Mouse (Mus musculus) right cerebral cortex, adult 18-20 months (tissue): ENCODE measurements around the gene Gpn3.
"Not testable (repeated sequence)": the region's sequence is repeated elsewhere in the genome, so short reads cannot be mapped to it uniquely, and the experiment has no call there.

Source experiments
- DNase-seq: peaks from one replicate; pipeline ENCODE4 v3.0.0; 2022; ENCODE audit warnings: mixed read lengths

The Gpn3 gene

GRCm38 (mm10) chr5:122391178-122391785, 19.6 kb downstream of the Gpn3 start:
- no peak for DNase-seq

- DNase-seq, result peak; percentile 92
Measured at GRCm38 (mm10) chr5:122391786-122392180, 20.1 kb downstream of the Gpn3 start, which contains the start of gene Arpc3. Gene Arpc3 (plus strand): TSS chr5:122391878.

GRCm38 (mm10) chr5:122392227-122393004, 20.7 kb downstream of the Gpn3 start:
- DNase-seq, result peak; percentile 27

DNA sequence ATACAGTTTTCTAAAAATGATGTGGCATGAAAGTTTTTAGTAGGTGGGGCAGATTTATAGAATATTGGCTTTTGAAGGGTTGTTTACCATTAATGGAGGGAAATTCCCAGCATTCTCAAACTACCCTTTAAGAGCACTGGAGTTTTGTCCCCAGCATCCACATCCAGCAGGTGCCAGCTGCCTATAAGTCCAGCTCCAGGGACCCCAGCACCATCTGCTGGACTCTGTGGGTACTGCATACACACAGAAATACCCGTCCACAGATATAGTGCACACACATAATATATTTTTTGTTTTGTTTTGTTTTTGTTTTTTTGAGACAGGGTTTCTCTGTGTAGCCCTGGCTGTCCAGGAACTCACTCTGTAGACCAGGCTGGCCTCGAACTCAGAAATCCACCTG, 22.2 kb downstream of the Gpn3 start:
- DNase-seq, result peak; percentile 63

DNA sequence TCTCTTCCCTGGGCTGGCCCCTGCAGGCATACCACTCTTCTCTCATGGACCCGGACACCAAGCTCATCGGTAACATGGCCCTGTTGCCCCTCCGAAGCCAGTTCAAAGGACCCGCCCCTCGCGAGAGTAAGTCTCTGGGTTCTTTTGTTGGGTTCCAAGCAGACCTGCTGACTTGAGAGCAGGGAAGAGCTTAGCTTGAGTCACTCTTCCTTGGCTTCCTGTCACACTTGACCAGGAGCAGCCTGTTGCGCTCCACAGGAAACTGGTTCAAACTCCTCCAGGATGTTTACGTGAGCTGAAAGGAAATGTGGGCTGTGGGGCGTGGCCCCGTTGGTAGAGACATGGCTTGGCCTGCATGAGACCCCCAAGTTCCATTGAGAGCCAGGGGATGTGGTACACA, 25.1 kb downstream of the Gpn3 start:
- no peak for DNase-seq

DNA sequence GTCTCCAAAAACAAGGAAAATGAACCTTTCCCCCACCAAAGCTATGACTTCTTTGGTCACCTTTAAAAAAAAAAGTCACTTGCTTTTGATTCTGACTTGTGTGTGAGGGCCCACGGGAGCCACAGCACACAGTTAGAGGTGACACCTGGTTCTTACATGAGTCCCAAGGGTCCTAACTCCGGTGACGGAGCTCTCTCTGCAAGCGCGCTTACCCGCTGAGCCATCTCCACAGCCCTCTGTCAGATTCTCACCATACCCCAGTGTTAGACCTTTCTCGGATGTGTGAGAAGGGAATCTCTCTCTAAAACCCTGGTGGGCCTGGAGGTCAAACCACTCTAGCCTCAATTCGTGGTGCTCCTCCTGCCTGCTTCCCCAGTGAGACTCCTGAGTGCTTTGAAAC, 25.8 kb downstream of the Gpn3 start:
- no peak for DNase-seq

- no peak for DNase-seq
Measured at GRCm38 (mm10) chr5:122399871-122400270, 28.2 kb downstream of the Gpn3 start.

- DNase-seq, result peak; percentile 64
Measured at GRCm38 (mm10) chr5:122400628-122401302, 29.1 kb downstream of the Gpn3 start.

- peak; percentile 74 for DNase-seq
Measured at GRCm38 (mm10) chr5:122401303-122401640, 29.6 kb downstream of the Gpn3 start.

GRCm38 (mm10) chr5:122402160-122402559, 30.5 kb downstream of the Gpn3 start:
- no peak for DNase-seq

DNA sequence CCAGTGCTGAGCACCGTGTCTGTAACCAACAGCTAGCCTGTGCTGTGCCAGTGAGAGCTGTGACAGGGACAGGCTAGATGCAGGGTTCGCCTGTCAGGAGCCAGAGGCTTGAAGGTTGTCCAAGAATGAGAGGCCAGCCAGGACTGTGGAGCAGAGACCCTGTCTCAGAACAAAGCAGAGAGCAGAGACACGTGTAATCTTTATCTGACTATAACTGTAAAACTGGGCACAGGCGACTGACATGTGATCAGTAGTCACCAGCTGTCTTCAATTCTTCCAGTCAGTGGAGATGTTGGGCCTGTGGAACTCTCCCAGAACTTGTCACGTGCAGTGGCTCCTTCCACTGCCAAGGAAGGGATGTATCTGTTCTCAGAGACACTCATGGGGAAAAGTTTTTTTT, 31.1 kb downstream of the Gpn3 start:
- peak; percentile 69 for DNase-seq

DNA sequence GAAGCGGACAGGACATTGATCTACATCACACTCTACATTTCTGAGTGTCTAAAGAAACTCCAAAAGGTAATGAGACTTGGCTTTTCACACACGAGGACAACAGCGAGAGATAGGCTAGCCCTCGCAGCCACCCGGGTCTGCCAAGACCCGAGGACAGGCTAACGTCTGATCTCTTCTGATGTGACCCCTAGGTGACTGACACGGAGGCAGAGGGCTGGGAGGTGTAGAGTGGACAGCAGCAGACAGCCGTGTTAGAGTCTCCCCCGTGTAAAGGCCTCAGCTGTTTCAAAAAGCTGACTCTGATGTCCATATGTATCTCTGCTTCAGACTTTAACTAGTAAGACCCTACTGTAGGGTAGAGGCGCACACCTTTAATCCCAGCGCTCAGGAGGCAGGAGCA, 31.7 kb downstream of the Gpn3 start:
- DNase-seq, result no peak

DNA sequence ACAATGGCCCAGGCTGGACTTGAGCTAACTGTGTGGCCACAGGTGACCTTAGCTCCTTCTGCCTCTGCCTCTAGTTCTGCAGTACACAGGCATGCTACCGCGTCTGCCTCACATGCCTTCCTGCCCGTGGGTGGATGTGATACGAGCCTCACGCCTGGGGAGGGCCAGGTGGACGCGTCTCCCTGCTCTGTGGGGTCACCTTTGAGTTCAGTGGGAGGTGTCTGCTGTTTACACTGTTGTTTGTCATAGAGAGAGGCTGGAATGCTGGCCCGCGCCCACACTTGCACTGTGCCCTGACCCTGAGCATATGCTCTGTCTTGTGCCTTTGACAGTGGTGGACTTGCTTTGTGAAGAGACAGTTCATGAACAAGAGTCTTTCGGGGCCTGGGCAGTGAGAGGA, 33.9 kb downstream of the Gpn3 start:
- no peak for DNase-seq

DNA sequence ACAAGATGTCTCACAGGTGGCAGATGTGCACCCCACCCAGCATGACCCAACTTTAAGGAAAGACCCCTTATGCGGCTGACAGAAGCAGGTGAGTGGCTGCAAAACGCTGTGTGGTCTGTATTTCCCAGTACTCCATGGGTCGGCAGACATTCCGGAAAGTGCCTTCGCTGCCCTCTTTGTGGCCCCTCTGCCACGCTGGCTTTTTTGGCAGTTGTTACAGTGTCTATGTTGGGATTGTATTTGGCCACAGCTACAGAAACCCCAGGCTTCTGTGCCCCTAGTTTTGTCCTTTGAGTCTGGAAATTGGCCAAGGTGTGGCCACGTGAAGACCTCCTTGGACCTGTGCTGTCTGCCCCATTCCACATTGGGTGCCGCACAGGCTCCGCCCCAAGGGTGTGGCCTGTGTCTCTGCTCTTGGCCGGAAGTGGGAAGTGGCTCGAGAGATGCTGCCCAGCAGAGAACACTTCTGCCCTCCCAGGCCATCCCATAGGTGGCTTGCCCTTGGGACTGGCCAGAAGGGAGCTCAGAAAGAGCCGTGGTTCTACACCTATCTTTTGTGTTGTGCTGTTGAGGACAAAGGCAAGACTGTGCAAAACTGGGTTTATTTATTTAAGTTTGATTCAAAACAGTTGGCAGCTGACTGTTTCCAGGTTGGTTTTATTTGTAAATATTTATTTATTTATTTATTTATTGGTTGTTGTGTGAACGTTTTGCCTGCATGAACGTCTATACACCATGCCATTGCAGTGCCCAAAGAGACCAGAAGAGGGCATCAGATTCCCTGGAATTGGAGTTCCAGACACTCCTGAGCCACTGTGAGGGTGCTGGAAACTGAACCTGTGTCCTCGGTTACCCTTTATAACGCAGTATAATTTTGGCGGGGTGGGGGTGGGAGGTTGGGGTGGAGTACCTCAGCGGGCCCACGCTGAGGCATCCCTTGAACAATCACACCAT, 38.3 kb downstream of the Gpn3 start:
- DNase-seq, result no peak

- DNase-seq, result no peak
Measured at GRCm38 (mm10) chr5:122411892-122412291, 40.2 kb downstream of the Gpn3 start.

DNA sequence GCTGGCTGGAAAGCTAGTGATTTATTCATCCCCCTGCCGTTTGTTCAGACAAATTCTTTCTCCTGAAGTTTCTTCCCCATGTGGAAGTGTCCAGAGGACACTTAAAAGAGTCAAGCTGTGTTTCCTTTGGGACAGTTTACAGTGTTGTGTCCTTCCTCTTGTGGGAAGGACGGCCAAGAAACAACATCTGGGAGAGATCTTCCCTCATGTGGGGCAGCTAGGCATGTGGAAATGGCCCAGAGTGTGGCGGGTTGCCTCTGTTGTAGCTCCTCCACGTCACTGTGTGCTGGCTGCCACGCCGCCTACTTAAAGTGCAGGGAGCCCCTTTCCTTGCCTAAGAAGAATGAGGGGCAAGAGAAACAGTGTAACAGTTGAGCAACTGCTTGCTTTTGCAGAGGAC, 41.1 kb downstream of the Gpn3 start:
- no peak for DNase-seq

DNA sequence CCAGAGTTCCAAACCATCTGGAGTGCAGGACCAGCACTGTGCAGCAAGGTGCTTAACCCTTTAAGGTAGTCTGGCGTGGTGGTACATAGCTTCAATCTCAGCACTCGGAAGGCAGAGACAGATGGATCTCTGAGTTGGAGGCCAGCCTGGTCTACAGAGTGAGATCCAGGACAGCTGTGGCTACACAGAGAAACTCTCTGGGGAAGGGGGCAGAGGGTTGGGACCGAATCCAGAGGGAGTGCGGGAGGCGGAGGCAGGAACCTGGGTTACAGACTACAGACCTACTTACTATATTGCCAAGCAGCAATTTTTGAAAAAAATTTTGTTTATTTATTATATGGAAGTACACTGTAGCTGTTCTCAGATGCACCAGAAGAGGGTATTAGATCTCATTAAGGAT, 42.7 kb downstream of the Gpn3 start:
- no peak for DNase-seq

- DNase-seq, result no peak
Measured at GRCm38 (mm10) chr5:122415465-122415864, 43.8 kb downstream of the Gpn3 start.

DNA sequence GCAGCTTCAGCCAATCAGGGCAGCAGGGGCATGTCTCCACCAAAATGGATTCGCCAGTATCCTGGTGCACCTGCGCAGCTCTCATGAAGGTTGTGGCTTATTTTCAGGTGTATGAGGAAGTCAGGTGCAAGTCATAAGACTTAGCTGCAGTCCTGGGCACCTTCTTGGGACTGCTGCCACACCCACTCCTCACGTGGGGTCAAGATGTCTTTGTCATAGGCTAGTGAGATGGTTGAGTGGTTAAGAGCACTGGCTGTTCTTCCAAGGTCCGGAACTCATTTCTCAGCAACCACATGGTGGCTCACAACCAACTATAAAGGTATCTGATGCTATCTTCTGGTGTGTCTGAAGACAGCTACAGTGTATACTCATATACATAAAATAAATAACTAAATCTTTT, 49.0 kb downstream of the Gpn3 start:
- DNase-seq, result not testable (repeated sequence)

GRCm38 (mm10) chr5:122421271-122422068, 49.8 kb downstream of the Gpn3 start, which contains the start of gene Anapc7:
Gene Anapc7 (plus strand): TSS chr5:122421693.
- DNase-seq, result no peak

- DNase-seq, result peak; percentile 89
Measured at GRCm38 (mm10) chr5:122422071-122422964, 50.6 kb downstream of the Gpn3 start.
